Mouse (Mus musculus) monocyte, adult 2 months (primary cell): ENCODE measurements around the gene Lag3.
"Not testable (repeated sequence)": the region's sequence is repeated elsewhere in the genome, so short reads cannot be mapped to it uniquely, and the experiment has no call there.

Experiments used
- DNase-seq, 2 experiments: peaks; one replicate each; pipeline ENCODE4 v3.0.0; 2022; ENCODE audit warnings: low spot score in 2 of 2, low read depth in 1 of 2

The Lag3 gene

DNA sequence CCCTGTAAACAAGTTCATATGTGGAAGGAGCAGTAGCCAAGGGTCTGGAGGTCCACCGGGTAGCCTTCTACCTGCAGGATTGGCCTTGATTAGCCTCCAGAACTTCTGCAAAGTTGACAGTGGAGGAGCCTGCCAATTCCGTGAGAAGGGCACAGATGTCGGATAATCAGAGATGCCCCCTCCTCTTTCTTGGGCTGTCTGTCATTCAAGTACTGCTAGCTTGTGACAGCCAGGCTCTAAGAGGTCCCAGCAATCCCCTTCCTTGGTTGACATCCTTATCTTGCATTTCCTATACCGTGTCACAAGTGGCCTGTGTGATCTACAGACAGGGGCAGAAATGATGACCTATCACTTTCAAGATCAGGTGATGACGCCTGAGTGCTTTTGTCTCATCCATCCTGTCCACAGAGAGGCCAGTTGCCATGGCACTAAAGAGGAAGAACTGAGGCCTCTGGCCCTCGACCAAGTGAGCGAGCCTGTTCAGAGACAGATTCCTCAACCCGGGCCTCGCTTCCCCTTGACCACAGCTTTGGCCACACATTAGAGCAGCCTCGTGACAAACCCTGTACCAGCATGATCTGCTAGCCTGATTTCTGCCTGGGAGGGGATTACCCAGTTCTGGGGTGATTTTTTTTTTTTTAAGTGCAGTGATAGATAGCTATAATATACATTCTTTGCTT, 10.6 kb downstream of the Lag3 start:
- DNase-seq: peak; percentile 77 to 80

GRCm38 (mm10) chr6:124900056-124900800, 11.3 kb downstream of the Lag3 start:
- no peak for DNase-seq

DNA sequence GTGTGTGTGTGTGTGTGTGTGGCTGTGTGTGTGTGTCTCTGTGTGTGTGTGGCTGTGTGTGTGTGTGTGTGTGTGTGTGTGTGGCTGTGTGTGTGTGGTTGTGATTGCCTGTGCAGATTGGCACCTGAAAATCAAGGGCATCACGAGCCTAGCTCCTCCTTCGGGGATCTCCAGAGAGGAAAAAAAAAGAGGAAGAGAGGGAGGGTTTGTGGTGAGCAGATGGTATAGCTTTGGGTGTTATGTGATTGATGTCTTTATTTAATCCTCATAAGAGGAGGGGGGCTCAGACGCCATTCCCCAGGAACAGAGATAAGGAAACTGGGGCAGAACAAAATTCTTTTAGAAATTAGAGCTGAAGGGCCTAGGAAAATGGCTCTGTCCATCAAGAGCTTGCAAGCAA, 13.1 kb downstream of the Lag3 start:
- no peak for DNase-seq

GRCm38 (mm10) chr6:124894113-124894512, 17.4 kb downstream of the Lag3 start:
- DNase-seq: not testable (repeated sequence)

- no peak for DNase-seq
Measured at GRCm38 (mm10) chr6:124890997-124891396, 20.5 kb downstream of the Lag3 start.

DNA sequence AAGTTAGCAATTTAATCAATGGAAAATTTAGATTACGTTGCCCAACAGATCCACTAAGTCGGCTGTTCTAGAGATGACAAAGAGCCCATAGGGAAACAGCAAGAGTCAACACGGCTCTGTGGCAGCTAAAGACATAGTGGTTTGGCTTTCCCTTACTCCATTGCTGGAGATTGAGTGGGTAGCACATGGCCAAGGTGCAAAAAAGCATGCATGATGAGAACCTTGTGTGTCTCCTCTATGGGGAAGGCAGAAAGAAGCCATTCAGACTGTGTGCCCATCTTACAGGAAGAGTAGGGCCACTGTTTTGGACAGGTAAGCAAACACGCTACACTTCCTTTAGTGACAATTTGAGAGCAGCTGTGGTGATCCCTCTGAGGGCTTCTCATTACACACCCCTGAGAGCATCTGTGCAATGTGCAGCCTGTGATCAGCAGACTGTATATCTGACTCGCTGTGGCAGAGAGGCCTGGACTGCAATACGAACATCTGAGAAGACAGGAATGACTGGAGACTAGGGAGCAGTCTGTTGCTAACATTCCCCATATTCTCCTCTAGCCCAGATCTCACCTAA, 22.9 kb downstream of the Lag3 start:
- no peak for DNase-seq

- no peak for DNase-seq
Measured at GRCm38 (mm10) chr6:124887986-124888385, 23.5 kb downstream of the Lag3 start, which contains the start of gene Cd4. TSS of gene Cd4 (minus strand) at chr6:124888221.

DNA sequence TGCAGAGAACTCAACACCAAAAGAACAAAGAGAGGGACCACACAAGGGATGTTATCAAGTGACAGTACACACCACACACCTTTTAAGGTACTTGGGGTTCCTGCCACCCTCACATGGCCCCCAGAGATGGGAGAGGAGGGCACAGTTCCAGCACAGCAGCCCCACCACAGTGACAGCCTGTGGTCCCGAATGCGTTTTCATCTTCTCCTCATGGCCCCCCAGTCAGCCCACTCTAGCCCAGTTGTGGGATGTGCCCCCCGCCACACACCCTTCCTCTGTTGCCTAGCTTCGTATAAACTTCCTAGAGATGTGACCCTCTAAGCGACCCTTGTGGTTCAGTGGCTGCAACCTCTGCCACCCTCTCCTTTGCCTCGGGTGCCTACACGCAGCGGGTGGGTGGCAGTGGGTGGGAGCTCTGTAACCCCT, 25.5 kb downstream of the Lag3 start:
- DNase-seq: no peak

GRCm38 (mm10) chr6:124884714-124885500, 26.6 kb downstream of the Lag3 start:
- DNase-seq: no peak

DNA sequence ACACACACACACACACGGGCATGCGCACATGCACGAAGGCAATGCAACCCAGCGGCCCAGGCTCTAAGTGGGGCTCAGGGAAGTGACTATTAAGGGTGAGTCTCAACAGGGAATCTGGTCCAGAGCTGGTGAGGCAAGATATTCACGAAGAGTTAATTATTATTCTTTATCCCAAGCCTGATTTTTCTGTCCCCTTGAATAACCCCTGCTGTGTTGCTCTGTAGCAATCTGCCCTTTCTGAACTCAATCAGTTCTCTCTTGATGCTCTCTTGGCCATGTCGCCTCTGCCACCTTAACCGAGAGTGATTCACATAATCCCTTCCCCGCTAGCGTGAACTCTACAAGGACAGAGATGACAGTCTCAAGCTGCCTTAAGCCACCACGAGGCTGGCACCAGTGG, 28.2 kb downstream of the Lag3 start:
- DNase-seq: no peak

- DNase-seq: no peak
Measured at GRCm38 (mm10) chr6:124881821-124882220, 29.7 kb downstream of the Lag3 start.

- DNase-seq: no peak
Measured at GRCm38 (mm10) chr6:124879390-124879789, 32.1 kb downstream of the Lag3 start.

- DNase-seq: no peak
Measured at GRCm38 (mm10) chr6:124874348-124874747, 37.2 kb downstream of the Lag3 start.

DNA sequence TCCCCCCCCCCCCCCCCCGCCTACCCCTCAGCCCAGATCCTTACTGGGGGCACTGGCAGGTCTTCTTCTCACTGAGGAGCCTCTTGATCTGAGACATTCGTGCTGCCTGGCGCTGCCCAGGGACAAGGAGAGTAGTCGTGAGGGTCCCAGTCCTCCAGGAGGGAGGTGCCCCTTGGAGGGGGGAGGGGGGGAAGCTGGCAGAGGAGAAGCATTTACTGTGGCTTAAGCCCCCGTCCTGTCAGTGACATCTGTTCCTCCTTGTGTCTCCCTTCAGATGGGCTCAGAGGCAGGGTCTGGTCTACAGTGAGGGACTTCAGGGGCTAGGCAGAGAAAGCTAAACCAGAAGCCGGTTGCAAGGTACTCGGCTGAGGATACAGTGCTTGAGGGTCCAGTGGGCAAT, 44.9 kb downstream of the Lag3 start:
- no peak for DNase-seq

DNA sequence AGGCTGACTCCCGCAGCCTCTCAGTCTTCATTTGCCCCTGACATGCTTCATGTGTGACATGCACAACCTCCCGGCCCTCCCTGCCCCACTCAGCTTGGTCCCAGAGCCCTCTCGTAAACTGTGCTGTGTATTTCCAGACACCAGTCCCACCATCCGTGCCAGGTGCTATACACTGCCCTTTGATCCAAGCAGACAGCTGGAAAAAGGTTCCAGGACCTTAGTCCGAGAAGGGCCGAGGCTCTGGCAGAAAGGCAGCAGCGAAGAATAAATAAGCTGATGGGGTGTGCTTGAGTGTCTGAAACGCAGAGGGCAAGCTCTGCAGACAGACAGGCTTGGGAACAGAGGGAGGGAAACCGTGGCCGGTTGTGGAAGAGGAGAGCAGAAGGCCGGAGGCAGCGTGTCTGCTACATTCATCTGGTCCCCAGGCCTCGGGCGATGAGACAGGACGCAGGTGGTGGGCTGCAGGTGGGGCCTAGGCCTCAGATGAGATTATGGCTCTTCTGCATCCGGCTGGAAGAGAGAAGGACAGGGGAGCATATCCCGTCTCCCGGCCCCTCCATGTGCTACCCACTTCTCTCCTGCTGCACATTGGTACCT, 45.6 kb downstream of the Lag3 start:
- no peak for DNase-seq

DNA sequence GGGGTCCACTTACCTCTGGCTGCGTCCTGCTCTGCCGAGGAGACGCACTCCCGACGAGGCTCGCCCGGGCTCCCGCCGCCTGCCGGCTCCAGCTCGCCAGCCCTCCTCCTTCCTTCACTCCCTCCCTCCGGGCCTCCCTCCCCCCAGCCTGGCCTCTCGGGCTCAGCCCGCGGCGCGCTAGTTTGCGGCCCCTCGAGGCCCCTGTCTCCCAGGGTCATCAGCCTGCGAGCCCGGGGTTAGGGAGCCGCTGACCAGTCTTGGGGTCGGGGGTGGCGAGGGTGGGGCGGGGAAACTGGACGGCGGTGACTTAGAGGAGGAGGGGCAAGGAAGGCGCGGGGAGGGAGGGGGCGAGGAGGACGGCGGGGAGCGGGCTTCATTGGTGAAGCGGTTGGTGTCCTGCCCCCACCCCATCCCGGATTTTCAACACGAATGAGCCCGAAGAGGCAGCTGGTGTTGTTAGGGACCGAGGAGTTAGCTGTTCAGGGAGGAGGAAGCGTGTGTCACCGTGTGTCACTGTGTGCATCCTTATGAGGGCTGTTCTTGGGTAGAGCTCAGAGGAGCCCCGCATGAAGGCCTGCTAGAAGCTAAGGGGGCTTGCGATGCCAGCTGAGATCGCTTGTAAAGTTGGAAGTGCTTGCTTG, 47.7 kb downstream of the Lag3 start, which contains the start of gene Gpr162:
Gene Gpr162 (minus strand): TSS at position 326 of the 641 bp plus-strand sequence.
- DNase-seq: no peak

DNA sequence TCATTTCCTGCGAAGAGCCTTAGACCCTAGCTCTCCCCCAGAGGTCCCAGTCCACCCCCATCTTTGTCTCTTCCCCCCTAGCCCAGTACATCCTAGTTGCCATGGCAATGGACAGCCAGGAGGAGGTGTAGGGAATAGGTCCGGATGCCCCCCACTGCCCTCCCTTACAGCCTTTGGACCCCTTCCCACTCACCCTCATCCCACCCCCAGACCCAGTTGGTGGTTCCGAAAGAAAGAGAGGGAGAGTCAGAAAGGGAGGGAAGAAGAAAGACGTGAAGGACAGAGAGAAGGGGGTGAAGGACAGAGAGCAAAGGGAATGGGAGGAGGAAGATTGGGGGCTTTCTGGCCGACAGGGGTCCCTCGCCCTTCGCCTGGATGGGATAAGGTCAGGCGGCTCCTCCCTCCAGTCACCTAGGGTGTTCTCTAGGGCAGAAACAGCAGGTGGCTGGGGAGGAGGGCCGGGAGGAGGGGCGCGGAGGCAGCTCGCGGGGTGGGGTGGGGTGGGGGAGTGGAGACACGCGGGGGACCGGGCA, 48.3 kb downstream of the Lag3 start:
- no peak for DNase-seq

GRCm38 (mm10) chr6:124862406-124863124, 48.9 kb downstream of the Lag3 start:
- no peak for DNase-seq

GRCm38 (mm10) chr6:124861802-124862201, 49.7 kb downstream of the Lag3 start:
- no peak for DNase-seq

- no peak for DNase-seq
Measured at GRCm38 (mm10) chr6:124861266-124861665, 50.2 kb downstream of the Lag3 start.
